Mouse (Mus musculus) spleen, embryonic (tissue): ENCODE data around the gene Rnf152.

Experiments used
- CTCF ChIA-PET: fragments of 350-600 bp; sonication (Branson Sonifier 250); formaldehyde crosslinking; loops from one replicate; lab custom pipeline; 2022; lab: Charles Lee

The Rnf152 gene

DNA sequence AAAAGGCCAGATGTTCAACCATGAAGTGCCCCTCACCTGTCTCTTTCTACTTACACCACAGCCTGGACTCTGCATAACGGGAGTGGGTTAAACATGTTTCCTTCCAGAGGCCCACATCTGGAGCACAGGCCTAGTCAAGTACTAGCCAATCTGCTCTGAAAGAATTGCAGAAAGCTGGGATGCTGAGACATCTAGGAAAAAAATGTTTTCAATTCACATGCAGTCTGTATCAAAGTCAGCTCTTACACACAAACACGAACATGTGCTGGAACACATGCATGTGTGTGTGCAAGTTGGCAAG lies 44.0 kb downstream of the Rnf152 start:
- CTCF ChIA-PET = no interaction called here

DNA sequence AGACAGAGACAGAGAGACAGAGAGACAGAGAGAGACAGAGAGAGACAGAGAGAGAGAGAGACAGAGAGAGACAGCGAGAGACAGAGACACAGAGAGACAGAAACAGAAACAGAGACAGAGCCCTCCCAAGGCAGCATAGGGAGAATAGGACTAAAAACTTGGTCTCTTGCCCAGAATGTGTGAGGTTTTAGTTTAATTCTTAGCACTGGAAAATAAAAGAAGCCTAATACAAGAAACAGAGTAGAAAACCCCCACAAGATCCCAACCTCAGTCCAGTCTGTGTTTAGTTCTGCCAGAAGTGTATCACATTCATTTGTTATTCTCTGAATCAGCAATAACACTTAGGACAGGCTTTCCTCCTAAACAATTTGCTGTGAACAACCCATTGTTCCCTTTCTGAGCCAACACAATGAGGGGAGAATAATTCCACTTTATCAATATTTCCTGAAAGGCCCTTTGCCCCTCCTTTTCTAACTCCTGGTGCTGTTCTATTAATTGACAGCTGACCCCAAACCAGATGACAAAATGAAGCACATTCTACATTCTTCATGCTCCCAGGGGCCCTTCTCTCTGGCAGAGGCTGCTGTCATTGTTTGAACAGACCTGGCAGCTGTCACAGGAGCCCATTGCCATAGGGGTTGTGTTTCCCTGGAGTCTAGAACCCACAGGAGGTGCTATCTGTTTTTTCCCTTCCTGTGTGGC lies 44.5 kb downstream of the Rnf152 start:
- CTCF ChIA-PET = no interaction called here

DNA sequence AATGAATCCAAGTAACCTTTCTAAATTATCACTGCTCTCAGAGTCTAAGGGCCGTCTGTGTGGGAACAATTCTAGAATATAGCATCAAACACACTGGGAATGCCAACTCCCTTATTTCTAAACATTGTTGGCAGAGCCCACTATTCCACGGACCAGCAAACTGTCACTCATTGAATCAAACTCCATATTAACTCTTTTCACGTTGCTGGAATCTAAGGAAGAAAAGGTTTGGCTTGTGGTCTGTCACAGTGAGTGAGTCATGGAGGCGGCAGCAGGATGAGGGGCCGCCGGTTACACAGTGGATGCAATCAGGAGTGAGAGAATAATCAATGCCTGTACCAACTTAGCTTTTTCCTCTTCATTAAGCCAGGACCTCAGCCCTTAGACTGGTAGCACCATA lies 54.3 kb downstream of the Rnf152 start:
- CTCF ChIA-PET = no interaction called here

DNA sequence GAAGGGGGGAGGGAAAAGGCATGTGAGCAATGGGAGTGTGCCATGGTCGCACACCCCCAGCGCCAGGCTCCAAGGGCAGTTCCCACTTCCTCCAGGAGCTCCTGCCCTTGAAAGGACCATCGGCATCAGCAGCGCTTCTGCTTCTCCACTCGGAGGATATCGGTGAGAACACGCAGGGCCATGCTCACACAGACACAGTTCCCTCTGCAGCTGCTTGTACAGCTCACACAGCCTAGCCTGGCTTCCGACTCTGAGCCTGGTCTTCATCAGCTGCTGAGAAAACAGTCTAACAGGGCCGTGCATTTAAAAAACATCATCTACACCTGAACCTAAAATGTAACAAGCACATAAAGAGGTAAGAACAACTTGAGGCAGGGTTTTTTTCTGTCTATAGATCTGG lies 54.7 kb downstream of the Rnf152 start:
- CTCF ChIA-PET = no interaction called here

DNA sequence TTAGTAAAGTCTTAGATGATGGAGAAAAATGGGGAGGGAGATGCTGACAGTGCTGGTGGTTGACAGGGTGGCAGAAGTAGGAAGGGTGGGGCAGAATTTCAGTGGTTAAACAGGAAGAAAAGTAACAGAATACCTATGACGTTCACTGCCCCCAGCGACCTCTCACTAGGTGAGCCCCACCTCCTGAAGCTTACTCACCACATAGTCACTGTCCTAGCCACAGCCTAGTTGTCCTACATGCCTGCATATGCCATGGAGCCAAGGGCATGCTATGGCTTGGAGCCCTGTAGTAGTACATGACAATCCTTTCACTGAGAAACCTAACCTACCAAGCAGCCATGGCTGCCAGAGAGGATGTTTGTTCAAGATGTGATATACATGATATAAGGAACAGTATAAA lies 64.7 kb downstream of the Rnf152 start:
- CTCF ChIA-PET = no interaction called here

DNA sequence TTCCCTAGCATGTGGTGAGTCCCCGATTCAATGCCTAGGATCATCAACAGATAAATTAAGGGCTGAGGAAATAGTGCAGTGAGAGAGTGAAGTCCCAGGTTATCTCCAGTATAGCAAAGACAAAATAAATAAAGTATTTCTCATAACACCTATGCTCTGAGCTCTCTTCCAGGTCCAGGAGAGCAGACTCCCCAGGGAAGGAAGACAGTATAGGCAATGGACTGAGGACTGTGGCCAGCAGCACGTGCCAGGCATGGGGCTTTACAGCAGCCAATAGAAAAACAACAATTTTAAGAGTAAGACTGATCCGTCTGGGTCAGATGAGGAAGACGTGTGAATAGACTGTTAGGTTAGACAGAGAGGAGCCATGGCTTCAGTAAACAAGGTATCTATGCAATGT lies 69.0 kb downstream of the Rnf152 start:
- CTCF ChIA-PET = no interaction called here

DNA sequence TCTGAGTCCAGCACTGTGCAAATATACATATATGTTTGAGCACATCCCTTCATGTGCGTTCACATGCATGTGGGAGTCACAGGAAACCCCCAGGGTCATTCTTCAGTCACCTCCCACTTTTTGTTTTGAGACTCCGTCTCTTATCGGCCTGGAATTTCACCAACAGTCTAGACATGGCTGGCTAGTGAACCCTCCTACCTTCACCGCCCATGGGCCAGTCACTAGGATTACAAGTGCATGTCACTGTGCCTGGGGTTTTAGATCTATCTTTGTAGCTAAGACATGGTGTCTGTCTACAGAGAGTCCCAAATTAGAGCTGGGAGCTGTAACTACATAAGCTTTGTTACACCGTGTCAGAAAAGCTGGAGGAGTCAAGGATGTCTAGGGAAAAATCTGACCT lies 69.6 kb downstream of the Rnf152 start:
- CTCF ChIA-PET = no interaction called here

DNA sequence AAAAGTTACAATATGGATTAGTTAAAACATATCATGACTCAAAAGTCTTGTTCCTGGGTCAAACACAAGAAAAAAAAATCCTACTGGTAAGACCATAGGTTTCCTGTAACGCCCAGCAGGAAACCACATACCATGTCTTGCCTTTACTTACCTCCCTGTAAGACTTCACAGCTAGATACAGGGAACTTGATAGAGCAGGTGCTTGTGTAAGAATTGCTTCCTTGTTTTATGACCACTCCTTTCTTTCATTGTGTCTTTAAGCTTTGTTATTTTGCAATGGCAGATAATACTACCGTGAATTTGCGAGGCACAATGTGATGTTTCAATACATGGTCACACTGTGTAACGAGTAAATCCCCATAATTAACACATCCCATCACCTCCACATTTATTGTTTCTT lies 71.5 kb downstream of the Rnf152 start:
- CTCF ChIA-PET = no interaction called here

DNA sequence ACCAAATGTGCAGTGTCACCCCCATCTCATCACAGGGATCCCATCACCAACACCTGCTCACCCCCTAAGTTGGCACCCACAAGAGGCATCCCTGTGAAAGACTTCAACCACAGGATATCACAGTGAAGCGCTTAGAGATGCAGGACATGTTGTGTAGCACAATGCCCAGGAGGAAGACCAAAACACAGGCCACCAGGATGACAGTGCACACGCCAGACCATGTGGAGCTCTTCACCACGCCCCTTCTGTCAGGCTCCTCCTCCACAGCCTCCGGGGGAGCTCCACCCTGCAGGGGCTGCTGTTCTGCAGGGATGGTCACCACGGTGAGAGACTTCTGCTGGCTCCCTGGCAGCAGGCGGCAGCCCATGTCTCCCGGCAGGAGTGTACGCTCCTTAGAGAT lies 72.4 kb downstream of the Rnf152 start:
- CTCF ChIA-PET = no interaction called here

DNA sequence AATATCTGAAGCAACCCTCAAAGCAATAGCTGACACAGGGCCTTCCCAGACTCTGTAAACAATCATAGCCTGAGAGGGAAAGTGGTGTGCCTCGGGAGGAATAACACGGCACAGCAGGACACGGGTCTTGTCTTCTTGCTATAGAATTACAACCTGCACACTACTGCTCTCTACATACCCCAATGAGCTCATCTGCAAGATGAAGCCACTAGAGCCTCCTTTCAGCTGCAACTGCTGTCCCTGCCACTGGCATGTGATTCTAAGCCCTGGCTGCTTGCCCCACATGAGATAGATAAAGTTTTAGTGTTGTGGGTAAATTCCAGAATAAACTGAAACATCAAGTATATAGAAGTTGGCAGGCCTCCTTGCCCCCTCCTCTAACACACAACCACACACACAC lies 75.2 kb downstream of the Rnf152 start:
- CTCF ChIA-PET = interaction anchor here (0.6 kb wide), 1 partner anchor 112 kb away, joined by 4 read pairs; no protein-coding TSS in a partner anchor

DNA sequence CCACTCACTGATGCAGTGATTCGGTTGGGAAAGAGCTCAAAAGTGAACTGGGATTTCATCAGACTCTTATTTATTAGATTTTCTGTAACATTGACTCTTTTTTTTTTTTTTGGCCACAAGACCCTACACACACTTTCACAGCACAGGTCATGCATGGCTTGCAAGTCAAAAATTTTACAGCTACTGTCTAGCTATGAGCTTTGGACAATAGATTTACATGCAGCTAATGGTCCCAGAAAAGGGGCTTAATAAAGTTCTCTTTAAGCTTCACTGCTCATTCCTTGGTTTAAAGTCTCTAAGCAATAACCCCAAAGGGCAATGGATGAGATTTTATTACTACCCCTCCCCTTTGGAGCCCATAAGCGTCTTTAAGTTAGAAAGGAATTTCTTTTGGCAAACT lies 76.3 kb downstream of the Rnf152 start:
- CTCF ChIA-PET = no interaction called here

DNA sequence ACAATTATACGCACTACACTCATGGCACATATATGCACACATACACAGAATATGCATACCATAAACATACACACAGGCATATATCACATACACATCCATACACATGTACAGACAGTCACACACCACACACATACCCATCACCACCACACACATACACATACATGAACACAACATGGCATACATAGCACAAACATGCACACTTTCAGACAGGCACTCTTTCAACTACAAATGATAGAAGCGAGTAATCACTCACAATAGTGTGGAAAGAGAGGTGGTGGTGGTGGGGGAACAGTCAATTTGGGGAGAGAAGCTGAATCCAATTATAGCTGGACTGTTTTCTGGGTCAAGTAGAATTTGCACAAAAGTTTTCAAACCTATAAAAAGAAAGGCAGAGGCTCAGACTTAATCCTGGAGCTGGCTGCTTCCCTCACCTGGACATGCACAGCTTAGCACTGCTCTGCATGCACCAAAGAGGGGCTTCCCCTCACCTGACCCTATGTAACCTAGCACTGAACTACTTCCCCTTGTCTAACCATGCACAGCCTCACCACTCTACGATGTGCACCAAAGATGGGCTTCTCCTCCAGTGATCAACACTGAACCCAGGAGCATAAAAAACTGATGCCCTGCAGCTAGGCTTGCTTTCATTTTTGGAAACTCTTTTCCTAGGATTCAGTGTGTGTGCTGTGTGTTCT lies 81.9 kb downstream of the Rnf152 start:
- CTCF ChIA-PET = no interaction called here

DNA sequence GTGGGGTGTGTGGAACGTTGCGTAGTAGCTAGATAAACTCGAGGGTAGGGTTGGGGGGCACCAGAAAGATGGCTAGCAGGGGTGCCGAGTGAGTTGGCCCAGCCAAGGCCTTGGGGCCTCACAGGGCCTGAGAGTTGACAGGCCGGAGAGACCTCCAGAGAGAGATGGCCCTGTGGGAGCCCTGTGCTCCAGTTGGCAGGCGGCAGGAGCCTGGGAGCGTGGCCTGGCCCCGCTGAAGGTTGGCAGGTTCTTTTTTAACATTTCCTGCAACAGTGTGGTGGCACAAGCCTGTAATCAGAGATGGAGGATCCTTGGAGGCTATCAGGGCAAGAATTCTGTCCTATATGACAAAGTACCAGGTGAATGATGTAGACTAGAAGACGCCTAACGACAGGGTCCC lies 85.4 kb downstream of the Rnf152 start:
- CTCF ChIA-PET = no interaction called here

DNA sequence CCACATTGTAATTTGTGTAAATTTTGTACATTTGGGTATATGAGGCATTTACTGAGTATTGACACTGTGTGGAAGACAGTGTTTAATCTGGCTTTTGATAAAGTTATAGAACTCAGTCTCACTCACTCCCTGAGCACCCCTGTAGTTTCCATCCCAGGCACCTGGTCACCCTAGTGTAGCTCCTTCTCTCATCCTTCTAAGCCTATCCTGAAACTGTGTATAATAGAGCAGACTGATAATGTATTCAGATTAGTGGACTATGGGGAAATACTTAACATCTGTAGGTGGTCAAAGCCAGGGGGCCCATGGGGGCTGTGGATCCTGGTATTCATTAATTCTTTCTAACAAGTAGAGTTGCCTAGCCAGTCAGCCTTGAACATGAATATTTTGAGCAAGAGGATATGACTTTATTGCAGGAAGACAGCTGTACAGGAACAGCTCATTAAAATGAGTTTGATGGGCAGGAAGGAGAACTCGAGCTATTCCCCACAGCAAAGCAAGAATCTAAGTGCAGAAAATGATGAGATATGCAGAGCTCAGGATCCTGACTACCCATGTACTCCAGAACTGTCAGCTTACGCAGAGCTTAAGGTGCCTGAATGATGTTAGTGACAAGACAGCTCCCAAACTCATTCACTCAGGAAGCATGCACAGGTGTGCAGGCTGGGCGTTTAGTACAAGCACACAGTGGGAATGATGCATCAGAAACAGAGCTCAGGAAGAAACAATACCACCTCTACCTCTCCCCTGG lies 93.1 kb downstream of the Rnf152 start:
- CTCF ChIA-PET = interaction anchor here (0.6 kb wide), 1 partner anchor 1202 kb away, joined by 3 read pairs; no protein-coding TSS in a partner anchor

DNA sequence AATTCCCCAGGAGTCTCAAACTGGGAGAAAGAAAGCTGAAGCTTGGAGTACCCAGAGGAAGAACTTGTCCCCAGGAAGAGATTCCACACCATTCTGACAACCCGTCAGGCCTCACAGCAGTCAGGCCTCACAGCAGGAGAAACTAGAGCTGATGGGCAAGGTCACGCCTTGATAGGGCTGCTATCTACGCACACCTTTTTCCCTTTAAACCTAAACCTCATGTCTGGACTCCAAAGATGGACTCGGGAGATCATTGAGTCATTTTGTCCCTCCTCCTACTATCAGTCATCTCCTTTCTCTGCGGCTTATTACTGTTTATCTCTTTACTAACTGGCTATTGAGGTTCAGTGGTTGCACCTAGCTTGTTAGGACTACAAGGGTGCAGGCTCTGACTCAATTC lies 96.3 kb downstream of the Rnf152 start:
- CTCF ChIA-PET = no interaction called here

DNA sequence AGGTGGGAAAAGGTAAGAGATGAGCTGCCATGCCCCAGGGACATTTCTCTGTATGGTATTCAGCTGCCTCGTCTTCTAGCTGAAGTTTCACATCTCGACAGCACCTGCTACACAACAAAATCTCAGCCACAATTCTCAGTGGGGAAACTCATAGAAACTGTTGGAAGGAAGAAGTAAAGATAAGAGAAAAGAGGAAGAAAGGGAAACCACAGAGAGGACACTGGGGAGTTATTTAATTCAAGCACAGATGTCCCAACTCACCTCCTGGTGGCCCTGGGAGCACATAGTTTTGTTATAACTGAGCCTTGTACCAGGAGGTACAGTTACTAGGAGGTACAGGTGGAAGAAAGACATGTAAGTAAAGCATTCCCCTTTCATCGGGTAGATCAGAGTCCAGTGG lies 99.3 kb downstream of the Rnf152 start:
- CTCF ChIA-PET = interaction anchor here (0.6 kb wide), 1 partner anchor 9 kb away, joined by 4 read pairs; no protein-coding TSS in a partner anchor

DNA sequence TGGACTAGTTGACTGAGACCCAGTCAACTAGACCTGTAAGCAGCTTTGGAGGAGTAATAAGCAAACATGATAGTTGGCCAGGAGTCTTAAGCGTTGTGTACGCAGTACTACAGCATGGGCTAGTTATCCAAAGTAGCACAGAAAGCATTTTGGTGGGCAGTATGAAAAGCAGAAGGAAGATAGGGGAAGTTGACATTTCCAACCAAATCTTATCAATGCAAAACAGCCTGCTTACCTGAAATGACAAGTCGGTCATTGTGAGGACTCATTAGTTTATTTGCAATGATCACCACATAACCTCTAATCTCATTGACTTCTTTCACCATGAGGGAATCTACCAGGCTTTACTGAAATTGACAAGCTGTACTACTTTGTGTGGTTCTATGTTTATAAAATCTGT lies 107.3 kb downstream of the Rnf152 start:
- CTCF ChIA-PET = no interaction called here

DNA sequence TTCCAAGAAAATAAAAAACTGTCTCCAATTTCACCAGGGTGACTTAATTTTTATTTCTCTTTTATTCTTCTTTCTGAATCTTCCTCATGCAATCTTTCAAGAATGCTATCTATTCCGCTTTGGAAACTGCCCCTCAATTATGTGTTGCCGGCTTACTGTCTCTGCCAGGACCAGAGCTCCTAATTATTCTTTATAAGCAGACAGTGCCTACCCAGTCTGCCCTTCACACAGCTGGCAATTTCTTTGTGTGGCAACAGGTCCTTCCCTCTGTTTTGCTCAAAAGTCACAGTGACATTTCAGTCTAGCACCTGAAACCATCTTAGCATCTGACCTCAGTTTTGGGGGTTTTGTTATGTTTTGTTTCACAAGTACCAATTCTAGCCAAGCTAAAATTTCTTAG lies 109.9 kb downstream of the Rnf152 start:
- CTCF ChIA-PET = no interaction called here

DNA sequence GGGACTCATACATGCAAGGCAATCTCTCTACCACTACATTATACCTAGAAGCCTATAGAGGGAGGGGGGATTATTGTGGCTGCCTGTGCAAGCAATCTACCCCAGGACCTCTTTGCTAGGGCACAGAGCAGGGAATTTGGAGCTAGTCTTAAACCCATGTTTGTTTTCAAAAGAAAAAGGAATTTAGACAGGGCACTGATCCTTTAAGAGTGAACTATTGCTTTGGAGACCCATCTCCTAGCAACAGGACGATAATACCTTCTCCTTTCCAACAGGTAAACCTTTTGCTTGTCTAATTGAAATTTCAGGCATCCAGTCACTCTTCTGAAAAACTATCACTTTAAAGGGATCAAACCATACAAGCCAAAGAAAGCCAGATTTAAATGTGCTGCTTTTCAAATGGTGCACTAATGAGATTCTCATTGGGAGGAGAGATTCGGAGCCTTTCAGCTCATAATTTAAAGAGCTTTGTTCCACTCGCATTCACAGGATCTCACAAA lies 110.4 kb downstream of the Rnf152 start:
- CTCF ChIA-PET = interaction anchor here (0.6 kb wide), 1 partner anchor 12 kb away, joined by 5 read pairs; no protein-coding TSS in a partner anchor

DNA sequence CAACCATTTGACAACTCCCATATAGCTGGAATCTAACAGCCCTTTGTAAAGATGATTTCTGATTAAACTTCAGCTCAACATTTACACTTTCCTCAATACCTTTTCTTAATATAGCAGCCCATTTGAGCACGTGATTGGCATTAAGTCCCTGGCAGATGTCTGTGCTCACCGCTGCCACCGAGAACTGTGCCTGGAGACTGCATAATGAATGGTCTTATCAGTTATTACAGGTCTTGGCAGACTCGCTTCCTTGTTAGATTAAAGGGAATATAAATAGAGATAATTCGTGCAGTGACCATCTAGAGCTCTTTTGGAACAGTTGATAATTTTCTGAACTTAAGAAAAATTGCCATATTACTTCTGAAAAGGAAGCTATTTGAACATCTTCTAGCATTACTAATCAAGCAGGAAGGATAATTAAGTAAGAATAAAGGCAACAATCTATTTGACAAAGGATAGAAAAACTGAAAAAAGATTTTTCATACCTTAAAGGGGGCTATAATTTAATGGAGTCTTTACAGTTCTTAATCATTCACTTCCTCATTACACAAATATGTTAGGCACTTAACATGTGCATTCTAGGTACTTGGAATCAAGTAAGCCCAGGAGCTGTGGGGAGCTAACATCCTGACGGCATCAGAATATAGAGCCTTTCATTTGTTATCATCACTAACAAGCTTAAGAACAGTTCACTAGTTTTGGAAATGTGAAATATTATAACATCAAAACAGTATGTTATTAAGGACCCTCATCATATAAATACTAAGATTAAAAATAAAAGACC lies 113.0 kb downstream of the Rnf152 start:
- CTCF ChIA-PET = no interaction called here

DNA sequence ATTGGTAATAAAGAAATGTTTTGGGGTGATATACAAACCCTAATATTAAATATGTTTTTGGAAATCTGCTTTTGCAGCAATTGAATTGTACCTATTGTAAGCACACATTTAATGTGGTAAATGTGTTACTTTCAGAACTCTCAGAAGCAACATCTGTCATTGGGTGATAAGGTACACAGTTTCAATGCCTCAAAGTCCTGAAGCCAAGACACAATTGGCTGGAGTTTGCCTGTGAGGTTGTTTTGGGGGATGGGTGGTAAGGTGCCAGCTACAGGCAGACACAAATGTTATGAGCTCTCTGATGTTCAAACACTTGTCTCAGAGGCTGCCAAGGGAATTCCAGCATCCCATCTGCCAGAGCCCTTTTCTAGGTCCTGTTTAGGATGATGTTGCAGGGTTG lies 116.3 kb downstream of the Rnf152 start:
- CTCF ChIA-PET = no interaction called here
